Mouse (Mus musculus) liver, embryonic 14.5 days (tissue): ENCODE results near the gene Fermt2.

Source experiments
- CTCF ChIP-seq: IDR thresholded peaks from 2 replicates; pipeline ENCODE4 v1.5.1; 2016; ENCODE audit warnings: antibody characterized with exemption, low read depth, control low read depth
- EP300 ChIP-seq: IDR thresholded peaks from 2 replicates; pipeline ENCODE4 v1.6.1; 2016; ENCODE audit warnings: antibody characterized with exemption, low read depth

- no peak for TF ChIP-seq CTCF
- TF ChIP-seq EP300 = no peak
Observed at GRCm38 (mm10) chr14:45456502-45456846, 73.4 kb downstream of the Fermt2 start.
